Comparison of ENCODE assay signal across 8 mouse cellular contexts in genomic region chr4:107434356-107435237, GRCm38 (mm10). TPM values are rescaled to one million over a fixed set of nuclear protein-coding genes. Genes with fewer than 3 reads are reported as not detected.
DNase-seq lines count a peak whose midpoint lies in the region; ATAC-seq and TF ChIP-seq lines count a peak whose summit lies in the region.

Gene Glis1 (plus strand): TSS chr4:107434591.

- H3K4me2 ChIP-seq in forebrain, embryonic 16.5 days (ENCODE audit: low read length) = peak within 1 kb of the TSS; percentile 93

- TF ChIP-seq POLR2A in olfactory bulb, adult 2 months (IDR thresholded peaks at IDR 0.05; ENCODE audit: insufficient read depth, low read depth, low read length) = no peak

- H3K27me3 ChIP-seq in E14TG2a.4 (ENCODE audit: insufficient read depth, low read length) = peaks cover 71% of the 10 kb centered on the region
- peaks cover 34% of the 10 kb centered on the region for H3K27me3 ChIP-seq in forebrain, embryonic 16.5 days (replicated peaks; ENCODE audit: control insufficient read depth, insufficient read depth, low read length)

- peak; percentile 82 for ATAC-seq in forebrain, embryonic 16.5 days

- H3K27ac ChIP-seq in forebrain, embryonic 16.5 days (ENCODE audit: low read length) = no peak within 1 kb of the TSS
- H3K27ac ChIP-seq in olfactory bulb, adult 2 months (ENCODE audit: insufficient read depth, low read depth, low read length) = no peak within 1 kb of the TSS

- peaks cover 16% of the 10 kb centered on the region for H3K4me1 ChIP-seq in E14TG2a.4 (replicated peaks; ENCODE audit: low read depth, low read length)
- peaks cover 17% of the 10 kb centered on the region for H3K4me1 ChIP-seq in forebrain, embryonic 16.5 days (replicated peaks; ENCODE audit: control insufficient read depth, insufficient read depth, low read length)
- peaks cover 13% of the 10 kb centered on the region for H3K4me1 ChIP-seq in olfactory bulb, adult 2 months (ENCODE audit: control insufficient read depth, insufficient read depth, low read length)

- TF ChIP-seq CTCF in E14TG2a.4 (conservative IDR thresholded peaks at IDR 0.05; ENCODE audit: low read length) = no peak
- no peak for TF ChIP-seq CTCF in olfactory bulb, adult 2 months (IDR thresholded peaks at IDR 0.05; ENCODE audit: insufficient read depth, low read depth, low read length)

- H3K9me3 ChIP-seq in E14TG2a.4 (ENCODE audit: low read length) = no peaks in the 10 kb centered on the region
- H3K9me3 ChIP-seq in forebrain, embryonic 16.5 days (ENCODE audit: control insufficient read depth, low read length) = no peaks in the 10 kb centered on the region

- peak; percentile 85 for DNase-seq in adrenal gland, postnatal 10 days
- DNase-seq in heart, postnatal 14 days = peak; percentile 73 to 84
- peak; percentile 83 to 89 for DNase-seq in kidney, postnatal 4 days
- peak; percentile 40 to 73 for DNase-seq in lung, adult 18-20 months
- no peak for DNase-seq in thymus, adult 18-20 months

- peak within 1 kb of the TSS; percentile 84 for H3K4me3 ChIP-seq in E14TG2a.4 (replicated peaks; ENCODE audit: low read length)
- H3K4me3 ChIP-seq in forebrain, embryonic 16.5 days (replicated peaks; ENCODE audit: low read length) = peak within 1 kb of the TSS; percentile 72
- peak within 1 kb of the TSS; percentile 64 for H3K4me3 ChIP-seq in olfactory bulb, adult 2 months (ENCODE audit: insufficient read depth, low read depth, low read length)

- intact Hi-C loops in heart, postnatal 14 days (cut with DNase I) = no loop called here

- H3K36me3 ChIP-seq in E14TG2a.4 (ENCODE audit: insufficient read depth, low read length) = no peaks in the 10 kb centered on the region
- no peaks in the 10 kb centered on the region for H3K36me3 ChIP-seq in forebrain, embryonic 16.5 days (ENCODE audit: control insufficient read depth, insufficient read depth)

- peak within 1 kb of the TSS; percentile 67 for H3K9ac ChIP-seq in forebrain, embryonic 16.5 days (replicated peaks; ENCODE audit: low read depth, low read length)

- under 1% methylated on average over 98 of the region's 112 CpGs for WGBS in forebrain, embryonic 16.5 days
- 2% methylated on average over 112 of the region's 112 CpGs for WGBS in olfactory bulb, adult 2 months

RNA-seq across cellular contexts. Expression of gene Glis1, which starts in this region (rescaled TPM):
- under 1 TPM; 0.27 to 0.73 TPM for total RNA-seq in adrenal gland, postnatal 10 days (2021)
- 1.1 TPM in 2 replicates for polyA plus RNA-seq in forebrain, embryonic 16.5 days (2015; fragmentation: Nextera tagmentation; extraction: Ambion mirVana)
- under 1 TPM; 0.17 to 0.31 TPM for total RNA-seq in heart, postnatal 14 days (2021)
- not detected in 2 replicates for polyA plus RNA-seq in olfactory bulb, adult 2 months (2012; ENCODE audit: insufficient read depth, insufficient read length, low replicate concordance, missing spikeins)

Comparison
In these comparisons a context has a peak if more than half of its experiments do, and no peak if none do; other contexts are left out.
1. Peak in DNase-seq in adrenal gland, postnatal 10 days; RNA of the gene not detected or under 1 TPM.
2. Peak in DNase-seq in heart, postnatal 14 days; RNA of the gene not detected or under 1 TPM.
3. DNase-seq: peak in kidney, postnatal 4 days (2 of 2) and lung, adult 18-20 months (2 of 2); none in thymus, adult 18-20 months (0 of 2).
4. Peak in every context shown above with its lines, with median percentiles within 50 percentile points of each other: H3K4me3 ChIP-seq.